Mouse (Mus musculus): Measurements from ENCODE around the gene Ddb2. TPM values are rescaled to one million over a fixed set of nuclear protein-coding genes. Genes with fewer than 3 reads are reported as not detected.
A peak's percentile ranks its signal among the peaks of the same experiment; 100 is the strongest.

The Ddb2 gene
- polyA plus RNA-seq, 1 experiment = 5.7 TPM

- Histone ChIP-seq H3K4me3 (ENCODE audit: insufficient read depth, low read depth, low read length) (no peak overlapping the region), H3K27ac (replicated peaks; ENCODE audit: low read depth, low read length) (no peak overlapping the region), H3K4me1 (ENCODE audit: control insufficient read depth, insufficient read depth, insufficient read length, low read length) (no peaks in the 10 kb centered on the region)
Observed at GRCm38 (mm10) chr2:91229735-91230134, 7.0 kb downstream of the Ddb2 start.

GRCm38 (mm10) chr2:91223614-91224013 lies 13.2 kb downstream of the Ddb2 start:
- H3K27ac ChIP-seq (replicated peaks; ENCODE audit: low read depth, low read length) = no peak overlapping the region
- H3K4me1 ChIP-seq (ENCODE audit: control insufficient read depth, insufficient read depth, insufficient read length, low read length) = no peaks in the 10 kb centered on the region
- no peak overlapping the region for H3K4me3 ChIP-seq (ENCODE audit: insufficient read depth, low read depth, low read length)

- Histone ChIP-seq H3K4me3 (ENCODE audit: insufficient read depth, low read depth, low read length) (no peak overlapping the region), H3K27ac (replicated peaks; ENCODE audit: low read depth, low read length) (no peak overlapping the region)
Observed at GRCm38 (mm10) chr2:91220501-91220900, 16.3 kb downstream of the Ddb2 start.

GRCm38 (mm10) chr2:91217032-91217431 lies 19.8 kb downstream of the Ddb2 start:
- Histone ChIP-seq H3K4me1 (ENCODE audit: control insufficient read depth, insufficient read depth, insufficient read length, low read length) (no peaks in the 10 kb centered on the region), H3K4me3 (ENCODE audit: insufficient read depth, low read depth, low read length) (no peak overlapping the region), H3K27ac (replicated peaks; ENCODE audit: low read depth, low read length) (no peak overlapping the region)

More at GRCm38 (mm10) chr2:91220501-91220900, 16.3 kb downstream of the Ddb2 start:
- H3K4me1 ChIP-seq (ENCODE audit: control insufficient read depth, insufficient read depth, insufficient read length, low read length) = no peaks in the 10 kb centered on the region

GRCm38 (mm10) chr2:91213311-91213710 lies 23.5 kb downstream of the Ddb2 start:
- no peaks in the 10 kb centered on the region for H3K4me1 ChIP-seq (ENCODE audit: control insufficient read depth, insufficient read depth, insufficient read length, low read length)
- H3K4me3 ChIP-seq (ENCODE audit: insufficient read depth, low read depth, low read length) = no peak overlapping the region
- H3K27ac ChIP-seq (replicated peaks; ENCODE audit: low read depth, low read length) = no peak overlapping the region

- Histone ChIP-seq H3K27ac (replicated peaks; ENCODE audit: low read depth, low read length) (peak overlapping the region; percentile 88), H3K4me1 (ENCODE audit: control insufficient read depth, insufficient read depth, insufficient read length, low read length) (peaks cover 7% of the 10 kb centered on the region; the same call in 1 of the 2 replicates), H3K4me3 (ENCODE audit: insufficient read depth, low read depth, low read length) (no peak overlapping the region)
Observed at GRCm38 (mm10) chr2:91206254-91206775, 30.5 kb downstream of the Ddb2 start.

GRCm38 (mm10) chr2:91202972-91203656 lies 33.7 kb downstream of the Ddb2 start:
- H3K4me1 ChIP-seq (ENCODE audit: control insufficient read depth, insufficient read depth, insufficient read length, low read length) = peaks cover 7% of the 10 kb centered on the region; the same call in 1 of the 2 replicates
- H3K4me3 ChIP-seq (ENCODE audit: insufficient read depth, low read depth, low read length) = peak overlapping the region; percentile 84
- peak overlapping the region; percentile 75 for H3K27ac ChIP-seq (replicated peaks; ENCODE audit: low read depth, low read length)

GRCm38 (mm10) chr2:91202222-91202971 lies 34.4 kb downstream of the Ddb2 start, which contains the start of the genes Nr1h3 and Acp2:
Gene Nr1h3, minus strand, starts transcription at chr2:91202834.
Gene Acp2, plus strand, starts transcription at chr2:91202885.
- Histone ChIP-seq H3K27ac (replicated peaks; ENCODE audit: low read depth, low read length) (peak within 1 kb of the TSS; percentile 80), H3K4me1 (ENCODE audit: control insufficient read depth, insufficient read depth, insufficient read length, low read length) (peaks cover 8% of the 10 kb centered on the region; the same call in 1 of the 2 replicates), H3K4me3 (ENCODE audit: insufficient read depth, low read depth, low read length) (peak within 1 kb of the TSS; percentile 84)

GRCm38 (mm10) chr2:91198888-91199287 lies 37.9 kb downstream of the Ddb2 start:
- H3K27ac ChIP-seq (replicated peaks; ENCODE audit: low read depth, low read length) = no peak overlapping the region
- peaks cover 23% of the 10 kb centered on the region for H3K4me1 ChIP-seq (ENCODE audit: control insufficient read depth, insufficient read depth, insufficient read length, low read length)
- H3K4me3 ChIP-seq (ENCODE audit: insufficient read depth, low read depth, low read length) = no peak overlapping the region

- Histone ChIP-seq H3K4me1 (ENCODE audit: control insufficient read depth, insufficient read depth, insufficient read length, low read length) (peaks cover 20% of the 10 kb centered on the region), H3K4me3 (ENCODE audit: insufficient read depth, low read depth, low read length) (no peak overlapping the region), H3K27ac (replicated peaks; ENCODE audit: low read depth, low read length) (peak overlapping the region; percentile 71)
Observed at GRCm38 (mm10) chr2:91196577-91197001, 40.2 kb downstream of the Ddb2 start.

GRCm38 (mm10) chr2:91194624-91195332 lies 42.0 kb downstream of the Ddb2 start:
- Histone ChIP-seq H3K4me1 (ENCODE audit: control insufficient read depth, insufficient read depth, insufficient read length, low read length) (peaks cover 20% of the 10 kb centered on the region), H3K27ac (replicated peaks; ENCODE audit: low read depth, low read length) (peak overlapping the region; percentile 98), H3K4me3 (ENCODE audit: insufficient read depth, low read depth, low read length) (peak overlapping the region; percentile 81)

- H3K4me3 ChIP-seq (ENCODE audit: insufficient read depth, low read depth, low read length) = no peak overlapping the region
- H3K4me1 ChIP-seq (ENCODE audit: control insufficient read depth, insufficient read depth, insufficient read length, low read length) = peaks cover 3% of the 10 kb centered on the region; the same call in 1 of the 2 replicates
Observed at GRCm38 (mm10) chr2:91190501-91190900, 46.3 kb downstream of the Ddb2 start.

GRCm38 (mm10) chr2:91187431-91187830 lies 49.4 kb downstream of the Ddb2 start:
- H3K4me1 ChIP-seq (ENCODE audit: control insufficient read depth, insufficient read depth, insufficient read length, low read length) = peaks cover 7% of the 10 kb centered on the region; the same call in 1 of the 2 replicates
- H3K4me3 ChIP-seq (ENCODE audit: insufficient read depth, low read depth, low read length) = no peak overlapping the region
- H3K27ac ChIP-seq (replicated peaks; ENCODE audit: low read depth, low read length) = no peak overlapping the region

More at GRCm38 (mm10) chr2:91190501-91190900, 46.3 kb downstream of the Ddb2 start:
- H3K27ac ChIP-seq (replicated peaks; ENCODE audit: low read depth, low read length) = no peak overlapping the region

GRCm38 (mm10) chr2:91186208-91186607 lies 50.6 kb downstream of the Ddb2 start:
- no peak overlapping the region for H3K4me3 ChIP-seq (ENCODE audit: insufficient read depth, low read depth, low read length)
- H3K27ac ChIP-seq (replicated peaks; ENCODE audit: low read depth, low read length) = no peak overlapping the region
- H3K4me1 ChIP-seq (ENCODE audit: control insufficient read depth, insufficient read depth, insufficient read length, low read length) = peaks cover 10% of the 10 kb centered on the region
